Comparison of ENCODE assay signal across 31 mouse cellular contexts in genomic region chr7:120751330-120751729, GRCm38 (mm10). TPM values are rescaled to one million over a fixed set of nuclear protein-coding genes. Genes with fewer than 3 reads are reported as not detected.
DNase-seq lines count a peak whose midpoint lies in the region; ATAC-seq and TF ChIP-seq lines count a peak whose summit lies in the region.
"Had no signal": no experiment of that assay in that cellular context is flagged by ENCODE, and none has a peak within 500 bp of the region (broad histone marks: within the 10 kb centered on the region; RNA-seq: fewer than 3 reads in every experiment).

No protein-coding gene starts in this region.

- dilution Hi-C loops in CH12.LX (cut with MboI; ENCODE audit: extremely low pct_ligation_motif_present, extremely low pct_unique_long_range_greater_than_20kb, low sequenced_read_pairs): no loop called here

- no peaks in the 10 kb centered on the region for H3K9me3 ChIP-seq in forebrain, embryonic 11.5 days (ENCODE audit: control insufficient read depth, low read length)
- no peaks in the 10 kb centered on the region for H3K9me3 ChIP-seq in forebrain, embryonic 10.5 days
- H3K9me3 ChIP-seq in CH12.LX (replicated peaks; ENCODE audit: low read length): no peaks in the 10 kb centered on the region
- H3K9me3 ChIP-seq: forebrain, embryonic 13.5 days; hindbrain, embryonic 15.5 days; limb, embryonic 10.5 days; limb, embryonic 15.5 days; liver, embryonic 13.5 days; neural tube, embryonic 15.5 days; stomach, embryonic 15.5 days had no signal

- peak; percentile 43 for DNase-seq in forebrain, embryonic 11.5 days (ENCODE audit: low spot score)
- DNase-seq in forebrain, embryonic 10.5 days (ENCODE audit: extremely low spot score, low spot score): no peak
- peak; percentile 48 for DNase-seq in CH12.LX (ENCODE audit: extremely low read depth)
- no peak for DNase-seq in ovary, postnatal 36 days (ENCODE audit: low spot score)
- no peak for DNase-seq in adrenal gland, adult 2 months
- DNase-seq in layer of hippocampus, adult 9-11 months: no peak
- DNase-seq: adrenal gland, postnatal 36 days; B cell, adult 2 months; cerebellum, adult 8-10 months; cerebellum, postnatal 36 days; gastrocnemius, postnatal 10 days; heart, adult 18-20 months; heart, postnatal 4 days; kidney, adult 11 months; kidney, postnatal 14 days; liver, embryonic 13.5 days; lung, adult 18-20 months; lung, postnatal 10 days; midbrain, embryonic 14.5 days had no signal

- no peaks in the 10 kb centered on the region for H3K27me3 ChIP-seq in forebrain, embryonic 11.5 days (ENCODE audit: control insufficient read depth, insufficient read depth, low read length)
- H3K27me3 ChIP-seq in forebrain, embryonic 10.5 days (ENCODE audit: poor library complexity, severe bottlenecking): no peaks in the 10 kb centered on the region
- H3K27me3 ChIP-seq in CH12.LX (replicated peaks): peaks cover 5% of the 10 kb centered on the region
- H3K27me3 ChIP-seq: forebrain, embryonic 13.5 days; heart, embryonic 12.5 days; hindbrain, embryonic 15.5 days; limb, embryonic 15.5 days; liver, embryonic 13.5 days; neural tube, embryonic 15.5 days; stomach, embryonic 15.5 days had no signal

- H3K79me2 ChIP-seq in CH12.LX (replicated peaks; ENCODE audit: control insufficient read depth, extremely low read depth, insufficient read depth, poor library complexity, severe bottlenecking): no peaks in the 10 kb centered on the region

- H3K4me3 ChIP-seq in forebrain, embryonic 11.5 days (ENCODE audit: low read depth, low read length): no peak overlapping the region
- H3K4me3 ChIP-seq in forebrain, embryonic 10.5 days: no peak overlapping the region
- no peak overlapping the region for H3K4me3 ChIP-seq in CH12.LX (replicated peaks in 1 of 3; ENCODE audit: low read depth in 2 of 3, low read length in 2 of 3, poor library complexity in 1 of 3)
- H3K4me3 ChIP-seq: erythroblast, embryonic 14.5 days; forebrain, embryonic 13.5 days; heart, embryonic 12.5 days; hindbrain, embryonic 15.5 days; limb, embryonic 10.5 days; limb, embryonic 15.5 days; liver, embryonic 13.5 days; neural tube, embryonic 15.5 days; stomach, embryonic 15.5 days had no signal

- H3K27ac ChIP-seq in forebrain, embryonic 11.5 days (ENCODE audit: low read depth, low read length): no peak overlapping the region
- H3K27ac ChIP-seq in forebrain, embryonic 10.5 days: no peak overlapping the region
- no peak overlapping the region for H3K27ac ChIP-seq in CH12.LX (ENCODE audit: insufficient read depth, low read depth)
- H3K27ac ChIP-seq: forebrain, embryonic 13.5 days; hindbrain, embryonic 15.5 days; limb, embryonic 10.5 days; limb, embryonic 15.5 days; liver, embryonic 13.5 days; macrophage; neural tube, embryonic 15.5 days; stomach, embryonic 15.5 days had no signal

- H3K36me3 ChIP-seq in forebrain, embryonic 11.5 days (ENCODE audit: control insufficient read depth, insufficient read depth, low read length): no peaks in the 10 kb centered on the region
- H3K36me3 ChIP-seq in forebrain, embryonic 10.5 days (replicated peaks): no peaks in the 10 kb centered on the region
- H3K36me3 ChIP-seq in CH12.LX (replicated peaks in 1 of 2; ENCODE audit: control insufficient read depth in 1 of 2, insufficient read depth in 1 of 2, low read length in 1 of 2): no peaks in the 10 kb centered on the region
- H3K36me3 ChIP-seq: heart, embryonic 12.5 days; hindbrain, embryonic 15.5 days; limb, embryonic 10.5 days; limb, embryonic 15.5 days; liver, embryonic 13.5 days; neural tube, embryonic 15.5 days; stomach, embryonic 15.5 days had no signal

- no peak overlapping the region for H3K4me2 ChIP-seq in forebrain, embryonic 11.5 days (ENCODE audit: low read depth, low read length, severe bottlenecking)
- no peak overlapping the region for H3K4me2 ChIP-seq in CH12.LX (ENCODE audit: insufficient read depth, low read depth, poor library complexity, severe bottlenecking)
- H3K4me2 ChIP-seq: forebrain, embryonic 13.5 days; heart, embryonic 12.5 days; hindbrain, embryonic 15.5 days; limb, embryonic 15.5 days; liver, embryonic 13.5 days; neural tube, embryonic 15.5 days; stomach, embryonic 15.5 days had no signal

- in situ Hi-C loops in CH12.LX (cut with MboI; ENCODE audit: low pct_ligation_motif_present, low pct_unique_long_range_greater_than_20kb, low sequenced_read_pairs): loop anchor here (5.0 to 10.0 kb wide), 2 partner anchors 73 to 79 kb away; partner anchors contain the start of gene Pdzd9

- TF ChIP-seq EP300 in CH12.LX (IDR thresholded peaks at IDR 0.05; ENCODE audit: low read length): no peak

- no peak overlapping the region for H3K9ac ChIP-seq in forebrain, embryonic 11.5 days (ENCODE audit: low read length)
- no peak overlapping the region for H3K9ac ChIP-seq in CH12.LX (ENCODE audit: insufficient read depth, low read depth)
- H3K9ac ChIP-seq: forebrain, embryonic 13.5 days; heart, embryonic 12.5 days; hindbrain, embryonic 15.5 days; limb, embryonic 15.5 days; liver, embryonic 13.5 days; neural tube, embryonic 15.5 days; stomach, embryonic 15.5 days had no signal

- no peak for ATAC-seq in forebrain, embryonic 11.5 days (replicated peaks; ENCODE audit: low FRiP score)
- ATAC-seq in common myeloid progenitor, adult 5-6 weeks (replicated peaks; ENCODE audit: low read depth, poor library complexity, severe bottlenecking): peak; percentile 57
- ATAC-seq: forebrain, embryonic 13.5 days; inflammation-experienced regulatory T-cells, adult 6 months had no signal

- 0 out of 2 replicates have a peak, but pooled peaks have one; percentile 19 for TF ChIP-seq POLR2A in CH12.LX (IDR thresholded peaks at IDR 0.05; ENCODE audit: low read depth, low read length)

- TF ChIP-seq RAD21 in CH12.LX (IDR thresholded peaks at IDR 0.05; ENCODE audit: low read depth, low read length): no peak

- no peak for TF ChIP-seq CTCF in CH12.LX (conservative IDR thresholded peaks at IDR 0.05 in 1 of 2, IDR thresholded peaks at IDR 0.05 in 1 of 2; ENCODE audit: low read depth in 2 of 2, low read length in 2 of 2)

- no peaks in the 10 kb centered on the region for H3K4me1 ChIP-seq in forebrain, embryonic 11.5 days (replicated peaks; ENCODE audit: control insufficient read depth, insufficient read depth, low read length)
- H3K4me1 ChIP-seq in forebrain, embryonic 10.5 days: no peaks in the 10 kb centered on the region
- H3K4me1 ChIP-seq in CH12.LX (ENCODE audit: control insufficient read depth in 1 of 2, insufficient read depth in 2 of 2): peaks cover 2 to 10% of the 10 kb centered on the region in 2 experiments; a peak in 3 of 4 replicates
- H3K4me1 ChIP-seq: forebrain, embryonic 13.5 days; heart, embryonic 12.5 days; hindbrain, embryonic 15.5 days; limb, embryonic 10.5 days; limb, embryonic 15.5 days; liver, embryonic 13.5 days; neural tube, embryonic 15.5 days; stomach, embryonic 15.5 days had no signal

TF ChIP-seq in CH12.LX, 34 proteins besides CTCF, POLR2A, EP300 and RAD21:
- no peak for TF ChIP-seq PAX5 (IDR thresholded peaks at IDR 0.05; ENCODE audit: low read length)
- TF ChIP-seq UBTF (IDR thresholded peaks at IDR 0.05; ENCODE audit: low read depth, low read length): no peak
- no peak for TF ChIP-seq NELFE (IDR thresholded peaks at IDR 0.05; ENCODE audit: low read depth, low read length)
- TF ChIP-seq MAX (IDR thresholded peaks at IDR 0.05; ENCODE audit: low read length): no peak
- 0 out of 2 replicates have a peak, but pooled peaks have one; percentile 56 for TF ChIP-seq TBP (conservative IDR thresholded peaks at IDR 0.05; ENCODE audit: low read depth, low read length)
- TF ChIP-seq USF2 (conservative IDR thresholded peaks at IDR 0.05; ENCODE audit: low read depth, low read length): peak; percentile 46
- no peak for TF ChIP-seq POLR2AphosphoS2 (IDR thresholded peaks at IDR 0.05; ENCODE audit: low read depth, low read length)
- peak; percentile 67; the same call in 1 of the 2 replicates for TF ChIP-seq CHD2 (IDR thresholded peaks at IDR 0.05; ENCODE audit: low read length)

RNA-seq across cellular contexts. Expression of gene Vwa3a, which starts 12.2 kb away (rescaled TPM):
- polyA plus RNA-seq in forebrain, embryonic 11.5 days (2014; fragmentation: Nextera tagmentation; extraction: Ambion mirVana): 0.11 and 0.19 TPM in 2 replicates
- 0.11 and 0.41 TPM in 2 replicates for polyA plus RNA-seq in forebrain, embryonic 10.5 days (2016; fragmentation: Nextera tagmentation; extraction: Ambion mirVana)
- total RNA-seq in CH12.LX (2012; rRNA removed) (not detected in 2 replicates), CH12.LX (2014; rRNA removed) (not detected in 2 replicates)
- not detected in 2 replicates for polyA plus RNA-seq in CH12.LX (2012; ENCODE audit: insufficient read length, low read depth)
- 0.15 TPM in 1 of 2 replicates, not detected in the other for total RNA-seq in common myeloid progenitor, adult 5-6 weeks (2017)
- 1 to 10 TPM; 1.8 to 3.9 TPM for total RNA-seq in adrenal gland, adult 2 months (2021)
- polyA plus RNA-seq in adrenal gland, adult 2 months (2012; rRNA removed): 0.71 and 1.2 TPM in 2 replicates
- total RNA-seq: monocyte, adult 5-6 weeks had no signal
- polyA plus RNA-seq: inflammation-experienced regulatory T-cells, adult 6 months; limb, embryonic 15.5 days; macrophage had no signal

Comparison
In these comparisons a context has a peak if more than half of its experiments do, and no peak if none do; other contexts are left out.
1. DNase-seq: peak in forebrain, embryonic 11.5 days (single experiment) and CH12.LX (single experiment); none in forebrain, embryonic 10.5 days (single experiment), ovary, postnatal 36 days (single experiment), adrenal gland, adult 2 months (single experiment) and layer of hippocampus, adult 9-11 months (single experiment).